Mouse (Mus musculus) large intestine, adult 2 months (tissue): ENCODE data around the gene Brinp2. TPM values are rescaled to one million over a fixed set of nuclear protein-coding genes. Genes with fewer than 3 reads are reported as not detected.

Experiments used
- DNase-seq: peaks from one replicate; pipeline ENCODE4 v3.0.0-alpha.2; 2012; ENCODE audit warnings: low read depth, low spot score
- WGBS: fragments of 180-500 bp; shearing (Covaris S2); methylation state at CpG from one replicate; pipeline ENCODE4 v1.1.7; 2018; 5-methylcytosine and 5-hydroxymethylcytosine counted together
- polyA plus RNA-seq: library from polyadenylated mRNA; depleted of rRNA; stranded (reverse); fragments of >200 nt; gene quantifications from 2 replicates; pipeline ENCODE4 v1.2.3, GENCODE M21; 2012; rRNA removed

Gene Brinp2
- polyA plus RNA-seq, 1 experiment: 0.89 TPM

DNA sequence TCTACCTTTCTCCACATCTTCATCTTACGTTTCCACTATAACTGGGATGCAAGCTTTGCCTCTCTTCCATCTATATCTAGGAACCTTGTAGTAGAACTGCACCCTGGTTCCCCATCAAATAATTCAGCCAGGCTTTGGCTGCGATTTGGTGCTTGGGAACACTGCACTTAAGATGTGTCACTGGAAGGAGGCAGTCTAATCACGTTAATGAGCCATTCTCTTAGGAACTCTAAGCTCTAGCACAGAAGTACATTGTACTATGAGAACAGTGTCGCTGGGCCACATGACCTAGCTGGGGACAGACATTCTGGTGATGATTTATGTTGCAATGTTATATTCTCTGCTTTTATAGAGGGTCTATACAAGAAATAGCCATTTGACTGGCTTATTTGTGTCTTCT is 117.4 kb downstream of the Brinp2 start:
- 51% methylated on average over 4 of the region's 4 CpGs for WGBS
- DNase-seq: no peak

DNA sequence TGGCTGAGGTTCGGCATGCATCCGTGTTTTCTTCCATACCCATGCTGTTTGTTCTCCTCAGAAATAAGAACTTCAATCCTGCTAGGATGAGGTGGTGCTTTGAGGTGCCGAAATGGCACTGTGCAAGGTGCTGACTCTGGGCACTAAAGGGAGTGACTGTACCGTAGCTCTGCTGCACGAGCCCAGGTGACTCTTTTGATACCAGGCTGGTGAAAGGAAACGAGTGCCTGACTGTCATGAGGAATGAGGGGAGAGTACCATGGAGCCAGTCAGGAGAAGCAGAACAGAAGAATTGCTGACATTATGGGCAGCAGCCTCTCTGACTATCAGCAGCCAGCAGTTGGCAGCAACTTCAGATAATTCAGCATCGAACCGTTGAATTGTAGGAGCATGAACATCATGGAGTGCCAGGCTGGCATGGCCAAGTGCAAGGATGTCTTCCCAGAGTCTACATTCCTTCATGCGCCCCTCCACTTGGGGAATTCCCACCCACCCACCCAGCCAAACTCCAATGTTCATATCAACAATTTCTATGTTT is 127.4 kb downstream of the Brinp2 start:
- WGBS: 80% methylated on average over 9 of the region's 9 CpGs
- DNase-seq: no peak

DNA sequence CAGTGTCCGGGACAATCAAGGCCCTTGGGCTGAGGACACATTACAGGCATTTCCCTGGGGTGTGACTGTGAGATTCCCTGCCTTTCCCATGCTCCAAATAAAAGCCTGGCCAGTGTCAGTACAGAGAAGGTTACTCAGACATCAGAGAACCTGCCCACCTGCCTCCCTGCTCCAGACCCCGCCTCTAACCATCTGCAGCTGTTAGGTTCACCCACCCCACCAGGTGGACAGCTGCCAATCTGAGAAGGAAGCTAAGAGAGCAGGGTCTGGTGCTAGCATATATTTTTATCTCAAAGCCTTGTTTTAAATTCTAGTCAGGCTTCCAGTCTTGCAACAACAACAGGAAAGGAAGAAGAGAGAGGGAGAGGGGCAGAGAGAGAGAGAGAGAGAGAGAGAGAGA is 128.9 kb downstream of the Brinp2 start:
- 45% methylated on average over 2 of the region's 2 CpGs for WGBS
- no peak for DNase-seq

- 57% methylated on average over 2 of the region's 2 CpGs for WGBS
- DNase-seq: no peak
Measured at GRCm38 (mm10) chr1:158226689-158227088, 129.4 kb downstream of the Brinp2 start.

- 63% methylated on average over 4 of the region's 4 CpGs for WGBS
- no peak for DNase-seq
Measured at GRCm38 (mm10) chr1:158221048-158221447, 135.1 kb downstream of the Brinp2 start.

DNA sequence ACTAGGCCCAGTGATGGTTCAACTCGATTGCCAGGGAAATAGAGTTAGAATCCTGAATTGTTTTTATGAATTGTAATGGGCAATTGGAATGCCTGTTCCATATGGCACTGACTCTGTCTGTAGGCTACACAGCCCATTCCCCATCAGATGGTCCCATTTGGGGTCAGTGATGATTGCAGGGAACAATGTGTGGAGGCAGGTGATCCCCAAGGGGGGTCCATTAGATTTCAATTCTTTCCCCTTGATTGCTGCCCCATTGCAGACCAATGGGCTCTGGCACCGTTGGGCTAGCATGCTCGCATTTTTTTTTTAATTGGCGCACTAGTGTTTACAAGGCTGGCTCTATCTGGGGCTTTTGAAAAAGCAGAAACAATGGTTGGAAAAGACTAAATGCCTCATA is 136.0 kb downstream of the Brinp2 start:
- no peak for DNase-seq
- WGBS: 75% methylated on average over 4 of the region's 4 CpGs

- DNase-seq: no peak
- 55% methylated on average over 1 of the region's 1 CpGs for WGBS
Measured at GRCm38 (mm10) chr1:158218750-158219149, 137.4 kb downstream of the Brinp2 start.

GRCm38 (mm10) chr1:158218294-158218693 is 137.8 kb downstream of the Brinp2 start:
- no peak for DNase-seq
- 62% methylated on average over 2 of the region's 2 CpGs for WGBS

DNA sequence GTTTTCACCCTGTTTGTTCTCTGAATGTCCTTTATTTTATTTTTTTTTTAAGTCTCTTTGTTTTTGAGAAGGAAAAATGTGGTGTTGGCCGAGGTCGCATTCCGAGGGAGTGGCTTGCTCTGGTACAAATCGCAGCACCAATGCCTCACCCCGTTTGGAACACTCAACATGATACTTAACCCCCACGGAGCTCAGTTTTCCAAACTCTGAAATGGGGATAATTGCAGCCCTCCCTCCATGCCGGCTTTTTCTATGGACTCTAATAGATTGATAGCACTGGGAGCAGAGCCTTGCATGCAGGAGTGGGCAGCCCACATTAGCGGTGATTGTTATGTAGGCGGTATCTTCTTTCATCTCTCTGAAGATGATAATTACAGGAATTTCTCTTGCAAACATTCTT is 140.5 kb downstream of the Brinp2 start:
- DNase-seq: no peak

GRCm38 (mm10) chr1:158214743-158215142 is 141.4 kb downstream of the Brinp2 start:
- WGBS: 49% methylated on average over 5 of the region's 5 CpGs
- DNase-seq: no peak

More for the DNA sequence above, 140.5 kb downstream of the Brinp2 start:
- WGBS: 61% methylated on average over 9 of the region's 9 CpGs

- WGBS: 84% methylated on average over 4 of the region's 4 CpGs
- DNase-seq: no peak
Measured at GRCm38 (mm10) chr1:158213736-158214135, 142.4 kb downstream of the Brinp2 start.

- DNase-seq: no peak
- 63% methylated on average over 2 of the region's 2 CpGs for WGBS
Measured at GRCm38 (mm10) chr1:158207620-158208019, 148.5 kb downstream of the Brinp2 start.

GRCm38 (mm10) chr1:158202932-158203331 is 153.2 kb downstream of the Brinp2 start:
- DNase-seq: no peak
- 70% methylated on average over 2 of the region's 2 CpGs for WGBS

Other genes with a start within 250 kb of the Brinp2 start
- 0.27 and 0.49 TPM in 2 replicates for gene Astn1, start 5.9 kb upstream of the Brinp2 start, polyA plus RNA-seq